Mouse (Mus musculus) neural tube, embryonic 11.5 days (tissue): ENCODE measurements around the gene Crtac1. TPM values are rescaled to one million over a fixed set of nuclear protein-coding genes. Genes with fewer than 3 reads are reported as not detected.

Source experiments
- ATAC-seq: fragments of 200-750 bp; cut with Nextera tagmentation; 2 replicates; pipeline ENCODE4 v1.8.0; 2017; ENCODE audit warnings: moderate number of reproducible peaks, mild to moderate bottlenecking, moderate TSS enrichment, moderate library complexity; ENCODE audit not compliant: insufficient read depth, low FRiP score, low TSS enrichment
- DNase-seq: peaks from one replicate; pipeline ENCODE4 v3.0.0-alpha.2; 2015; ENCODE audit warnings: low spot score
- H3K27ac ChIP-seq: fragments of 300-500 bp; sonication (generic); 2 replicates; pipeline ENCODE4 v1.5.1; 2014; ENCODE audit warnings: low read depth, mild to moderate bottlenecking, low read length
- H3K27me3 ChIP-seq: fragments of 300-500 bp; sonication (generic); 2 replicates; pipeline ENCODE4 v1.6.1; 2014; ENCODE audit warnings: mild to moderate bottlenecking, low read length, mixed read lengths; ENCODE audit not compliant: control insufficient read depth, insufficient read depth
- H3K36me3 ChIP-seq: fragments of 300-500 bp; sonication (generic); 2 replicates; pipeline ENCODE4 v1.6.1; 2014; ENCODE audit warnings: mild to moderate bottlenecking, low read length, moderate library complexity, mixed read lengths; ENCODE audit not compliant: control insufficient read depth, insufficient read depth
- H3K4me1 ChIP-seq: fragments of 300-500 bp; sonication (generic); 2 replicates; pipeline ENCODE4 v1.6.1; 2014; ENCODE audit warnings: low read length, mixed read lengths; ENCODE audit not compliant: control insufficient read depth, insufficient read depth
- H3K4me2 ChIP-seq: fragments of 300-500 bp; sonication (generic); 2 replicates; pipeline ENCODE4 v1.6.1; 2014; ENCODE audit warnings: low read depth, mild to moderate bottlenecking, moderate library complexity
- H3K4me3 ChIP-seq: fragments of 300-500 bp; sonication (generic); 2 replicates; pipeline ENCODE4 v1.5.1; 2014; ENCODE audit warnings: low read depth, low read length
- H3K9ac ChIP-seq: fragments of 300-500 bp; sonication (generic); 2 replicates; pipeline ENCODE4 v1.6.1; 2014; ENCODE audit warnings: mild to moderate bottlenecking, low read length
- H3K9me3 ChIP-seq: fragments of 300-500 bp; sonication (generic); 2 replicates; pipeline ENCODE4 v1.6.1; 2016; ENCODE audit warnings: low read length; ENCODE audit not compliant: control insufficient read depth
- WGBS: fragments of 180-500 bp; shearing (Covaris S2); extraction: QIAGEN DNeasy Blood & Tissue Kit; methylation state at CpG from one replicate; pipeline ENCODE4 v1.1.7; 2014; 5-methylcytosine and 5-hydroxymethylcytosine counted together
- microRNA-seq: library from miRNA; unstranded; fragments of <30 nt; microRNA quantifications from one replicate; pipeline ENCODE4, GENCODE M21; 2016
- polyA plus RNA-seq: library from polyadenylated mRNA; unstranded; fragments of >200 nt; fragmentation: Nextera tagmentation; extraction: Ambion mirVana; gene quantifications from 2 replicates; pipeline ENCODE4 v1.2.1, GENCODE M21; 2014

The Crtac1 gene
- polyA plus RNA-seq, 1 experiment from 2014 or later: 35.0 TPM

- Histone ChIP-seq H3K4me2 (no peak overlapping the region), H3K9ac (no peak overlapping the region), H3K4me3 (no peak overlapping the region), H3K36me3 (no peaks in the 10 kb centered on the region), H3K9me3 (no peaks in the 10 kb centered on the region), H3K27me3 (no peaks in the 10 kb centered on the region), H3K27ac (no peak overlapping the region), H3K4me1 (no peaks in the 10 kb centered on the region)
- DNase-seq (no peak), ATAC-seq (no peak)
- WGBS: 66% methylated on average over 8 of the region's 8 CpGs
These were observed 190.7 kb downstream of the Crtac1 start for GRCm38 (mm10) chr19:42240881-42241280.

- H3K27ac ChIP-seq: no peak overlapping the region
These were observed 193.3 kb downstream of the Crtac1 start for GRCm38 (mm10) chr19:42238341-42238715.

GRCm38 (mm10) chr19:42237602-42238340 lies 193.8 kb downstream of the Crtac1 start:
- Histone ChIP-seq H3K36me3 (no peaks in the 10 kb centered on the region), H3K4me3 (no peak overlapping the region), H3K4me2 (no peak overlapping the region), H3K9me3 (no peaks in the 10 kb centered on the region), H3K4me1 (no peaks in the 10 kb centered on the region), H3K27me3 (no peaks in the 10 kb centered on the region), H3K27ac (peak overlapping the region; percentile 49; the same call in 1 of the 2 replicates), H3K9ac (no peak overlapping the region)
- ATAC-seq: no peak
- 14% methylated on average over 4 of the region's 4 CpGs for WGBS
- DNase-seq: no peak

More at GRCm38 (mm10) chr19:42238341-42238715, 193.3 kb downstream of the Crtac1 start:
- 66% methylated on average over 7 of the region's 7 CpGs for WGBS
- no peak overlapping the region for H3K9ac ChIP-seq
- H3K9me3 ChIP-seq: no peaks in the 10 kb centered on the region
- DNase-seq (no peak), ATAC-seq (no peak)
- H3K27me3 ChIP-seq: no peaks in the 10 kb centered on the region
- no peak overlapping the region for H3K4me2 ChIP-seq
- H3K36me3 ChIP-seq: no peaks in the 10 kb centered on the region
- H3K4me3 ChIP-seq: no peak overlapping the region
- no peaks in the 10 kb centered on the region for H3K4me1 ChIP-seq

Small RNA genes within 50 kb of the gene (microRNA-seq; reads per million reads assigned to microRNA genes)
- gene Gm26339: not detected
- 3.9 reads per million, percentile 9 among the genes with 10 or more reads in this experiment for gene Mir3085

Other genes with a start within 250 kb of the Crtac1 start
- gene Sfrp5, start 229.5 kb downstream of the Crtac1 start, polyA plus RNA-seq: 3.3 and 4.1 TPM in 2 replicates
- 5.5 and 6.1 TPM in 2 replicates for gene Golga7b, start 184.2 kb downstream of the Crtac1 start, polyA plus RNA-seq
- 20.8 and 23.9 TPM in 2 replicates for gene R3hcc1l, start 87.0 kb upstream of the Crtac1 start, polyA plus RNA-seq
- gene Loxl4, start 181.0 kb upstream of the Crtac1 start, polyA plus RNA-seq: 0.46 and 0.69 TPM in 2 replicates